Comparison of ENCODE assay signal across 16 mouse cellular contexts in genomic region chr6:111278516-111278915, GRCm38 (mm10).
"Had no signal": no experiment of that assay in that cellular context is flagged by ENCODE, and none has a peak within 500 bp of the region (broad histone marks: within the 10 kb centered on the region; RNA-seq: fewer than 3 reads in every experiment).

No protein-coding gene starts in this region.

- H3K36me3 ChIP-seq: midbrain, embryonic 13.5 days; neural tube, embryonic 13.5 days had no signal

- H3K9me3 ChIP-seq: midbrain, embryonic 13.5 days; neural tube, embryonic 13.5 days had no signal

- ATAC-seq: intestine, postnatal 0 days; midbrain, embryonic 13.5 days had no signal

- H3K4me2 ChIP-seq: midbrain, embryonic 13.5 days; neural tube, embryonic 13.5 days had no signal

- H3K4me1 ChIP-seq: midbrain, embryonic 13.5 days had no signal

- DNase-seq: kidney, adult 9 months; kidney, postnatal 36 days; layer of hippocampus, adult 9-11 months; layer of hippocampus, postnatal 36 days; liver; lung, adult 18-20 months; retina, postnatal 1 day; right cerebral cortex, postnatal 4 days; spleen, adult 18-20 months; thymus, adult 2 months; thymus, postnatal 25 days had no signal

- H3K4me3 ChIP-seq: midbrain, embryonic 13.5 days; neural tube, embryonic 13.5 days had no signal

- H3K27ac ChIP-seq: kidney, postnatal 0 days; liver, embryonic 14.5 days; midbrain, embryonic 13.5 days; neural tube, embryonic 13.5 days had no signal

- H3K9ac ChIP-seq: liver, embryonic 14.5 days; midbrain, embryonic 13.5 days; neural tube, embryonic 13.5 days had no signal

- H3K27me3 ChIP-seq: midbrain, embryonic 13.5 days; neural tube, embryonic 13.5 days had no signal
